Mouse (Mus musculus): ENCODE results near the gene Maml2.

Maml2 gene

GRCm38 (mm10) chr9:13533076-13533707, 235.4 kb downstream of the Maml2 start:
- DNase-seq (ENCODE audit: low spot score in 2 of 2), result no peak

GRCm38 (mm10) chr9:13535803-13536202, 238.0 kb downstream of the Maml2 start:
- DNase-seq (ENCODE audit: low spot score in 2 of 2), result no peak

- no peak for DNase-seq (ENCODE audit: low spot score in 2 of 2)
Measured at GRCm38 (mm10) chr9:13536419-13537261, 238.9 kb downstream of the Maml2 start.

GRCm38 (mm10) chr9:13538200-13538599, 240.4 kb downstream of the Maml2 start:
- no peak for DNase-seq (ENCODE audit: low spot score in 2 of 2)

GRCm38 (mm10) chr9:13539535-13539934, 241.8 kb downstream of the Maml2 start:
- DNase-seq (ENCODE audit: low spot score in 2 of 2), result no peak

GRCm38 (mm10) chr9:13540227-13540626, 242.5 kb downstream of the Maml2 start:
- DNase-seq (ENCODE audit: low spot score in 2 of 2), result no peak

GRCm38 (mm10) chr9:13540781-13541180, 243.0 kb downstream of the Maml2 start:
- no peak for DNase-seq (ENCODE audit: low spot score in 2 of 2)

GRCm38 (mm10) chr9:13543167-13543566, 245.4 kb downstream of the Maml2 start:
- no peak for DNase-seq (ENCODE audit: low spot score in 2 of 2)

GRCm38 (mm10) chr9:13544133-13544532, 246.4 kb downstream of the Maml2 start:
- no peak for DNase-seq (ENCODE audit: low spot score in 2 of 2)

- no peak for DNase-seq (ENCODE audit: low spot score in 2 of 2)
Measured at GRCm38 (mm10) chr9:13545726-13546125, 248.0 kb downstream of the Maml2 start.

GRCm38 (mm10) chr9:13549911-13550310, 252.2 kb downstream of the Maml2 start:
- no peak for DNase-seq (ENCODE audit: low spot score in 2 of 2)

GRCm38 (mm10) chr9:13552380-13553052, 254.8 kb downstream of the Maml2 start:
- DNase-seq (ENCODE audit: low spot score in 2 of 2), result no peak

GRCm38 (mm10) chr9:13554773-13555172, 257.0 kb downstream of the Maml2 start:
- no peak for DNase-seq (ENCODE audit: low spot score in 2 of 2)

- no peak for DNase-seq (ENCODE audit: low spot score in 2 of 2)
Measured at GRCm38 (mm10) chr9:13555973-13556481, 258.3 kb downstream of the Maml2 start.

- DNase-seq (ENCODE audit: low spot score in 2 of 2), result no peak
Measured at GRCm38 (mm10) chr9:13556696-13557095, 258.9 kb downstream of the Maml2 start.

- no peak for DNase-seq (ENCODE audit: low spot score in 2 of 2)
Measured at GRCm38 (mm10) chr9:13558811-13559372, 261.1 kb downstream of the Maml2 start.

- no peak for DNase-seq (ENCODE audit: low spot score in 2 of 2)
Measured at GRCm38 (mm10) chr9:13560651-13561050, 262.9 kb downstream of the Maml2 start.

GRCm38 (mm10) chr9:13561335-13561734, 263.6 kb downstream of the Maml2 start:
- no peak for DNase-seq (ENCODE audit: low spot score in 2 of 2)

GRCm38 (mm10) chr9:13563475-13564414, 266.0 kb downstream of the Maml2 start:
- DNase-seq (ENCODE audit: low spot score in 2 of 2), result peak in 1 of 2 experiments; percentile 42

- DNase-seq (ENCODE audit: low spot score in 2 of 2), result no peak
Measured at GRCm38 (mm10) chr9:13565343-13566019, 267.7 kb downstream of the Maml2 start.

Measured in left cerebral cortex, adult 9 months (tissue).